Mouse (Mus musculus) midbrain, embryonic 11.5 days (tissue): ENCODE data around the gene Tmem63a. TPM values are rescaled to one million over a fixed set of nuclear protein-coding genes. Genes with fewer than 3 reads are reported as not detected.

Experiments
- ATAC-seq: fragments of 200-750 bp; cut with Nextera tagmentation; 2 replicates; pipeline ENCODE4 v1.8.0; 2017; ENCODE audit warnings: moderate TSS enrichment, moderate library complexity; ENCODE audit not compliant: low FRiP score
- DNase-seq: peaks from one replicate; pipeline ENCODE4 v3.0.0; 2015; ENCODE audit warnings: low spot score; ENCODE audit errors: missing footprints
- H3K27ac ChIP-seq: fragments of 300-500 bp; sonication (generic); 2 replicates; pipeline ENCODE4 v1.5.1; 2014; ENCODE audit warnings: low read depth, low read length
- H3K27me3 ChIP-seq: fragments of 300-500 bp; sonication (generic); 2 replicates; pipeline ENCODE4 v1.6.1; 2014; ENCODE audit warnings: mild to moderate bottlenecking, low read length, moderate library complexity, mixed read lengths; ENCODE audit not compliant: control insufficient read depth, insufficient read depth
- H3K36me3 ChIP-seq: fragments of 300-500 bp; sonication (generic); 2 replicates; pipeline ENCODE4 v1.6.1; 2014; ENCODE audit warnings: mild to moderate bottlenecking, low read length, moderate library complexity, mixed read lengths; ENCODE audit not compliant: control insufficient read depth, insufficient read depth
- H3K4me1 ChIP-seq: fragments of 300-500 bp; sonication (generic); 2 replicates; pipeline ENCODE4 v1.6.1; 2014; ENCODE audit warnings: low read length; ENCODE audit not compliant: control insufficient read depth, insufficient read depth
- H3K4me2 ChIP-seq: fragments of 300-500 bp; sonication (generic); 2 replicates; pipeline ENCODE4 v1.6.1; 2014; ENCODE audit warnings: mild to moderate bottlenecking, moderate library complexity
- H3K4me3 ChIP-seq: fragments of 300-500 bp; sonication (generic); 2 replicates; pipeline ENCODE4 v1.5.1; 2014; ENCODE audit warnings: low read depth, low read length
- H3K9ac ChIP-seq: fragments of 300-500 bp; sonication (generic); 2 replicates; pipeline ENCODE4 v1.6.1; 2014; ENCODE audit warnings: low read length
- H3K9me3 ChIP-seq: fragments of 300-500 bp; sonication (generic); 2 replicates; pipeline ENCODE4 v1.6.1; 2016; ENCODE audit warnings: low read length; ENCODE audit not compliant: control insufficient read depth
- WGBS: fragments of 180-500 bp; shearing (Covaris S2); extraction: QIAGEN DNeasy Blood & Tissue Kit; methylation state at CpG from one replicate; pipeline ENCODE4 v1.1.7; 2014; 5-methylcytosine and 5-hydroxymethylcytosine counted together
- polyA plus RNA-seq: library from polyadenylated mRNA; unstranded; fragments of >200 nt; fragmentation: Nextera tagmentation; extraction: Ambion mirVana; gene quantifications from 2 replicates; pipeline ENCODE4 v1.2.1, GENCODE M21; 2014

Tmem63a gene
- polyA plus RNA-seq, 1 experiment from 2014 or later: 2.5 TPM

DNA sequence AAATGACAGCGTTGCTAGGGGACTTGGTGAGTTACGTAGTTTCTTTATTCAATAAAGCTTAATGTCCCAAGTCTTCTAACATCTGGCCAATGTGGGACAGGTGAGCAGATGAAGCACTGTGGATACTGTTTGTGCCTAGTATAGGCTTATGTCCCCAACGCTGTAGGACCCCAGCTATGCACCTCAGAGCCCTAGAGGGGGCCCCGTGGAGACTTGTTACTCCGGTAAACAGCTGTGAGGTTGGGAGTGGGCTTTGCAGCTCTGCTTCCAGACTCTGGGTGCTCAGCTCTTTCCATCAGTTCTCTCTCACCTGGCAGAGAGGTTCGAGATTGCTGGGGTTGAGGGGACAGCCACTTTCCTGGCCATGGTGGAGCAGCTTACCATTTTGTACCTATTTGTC, 36.8 kb upstream of the Tmem63a start:
- peaks cover 11% of the 10 kb centered on the region for H3K4me1 ChIP-seq
- H3K4me3 ChIP-seq: peak overlapping the region; percentile 83
- no peaks in the 10 kb centered on the region for H3K27me3 ChIP-seq
- ATAC-seq (no peak), DNase-seq (no peak)
- H3K36me3 ChIP-seq: peaks cover 5% of the 10 kb centered on the region
- H3K27ac ChIP-seq: no peak overlapping the region
- WGBS: 77% methylated on average over 6 of the region's 6 CpGs
- peak overlapping the region; percentile 70 for H3K4me2 ChIP-seq
- H3K9me3 ChIP-seq: no peaks in the 10 kb centered on the region
- H3K9ac ChIP-seq: peak overlapping the region; percentile 94

DNA sequence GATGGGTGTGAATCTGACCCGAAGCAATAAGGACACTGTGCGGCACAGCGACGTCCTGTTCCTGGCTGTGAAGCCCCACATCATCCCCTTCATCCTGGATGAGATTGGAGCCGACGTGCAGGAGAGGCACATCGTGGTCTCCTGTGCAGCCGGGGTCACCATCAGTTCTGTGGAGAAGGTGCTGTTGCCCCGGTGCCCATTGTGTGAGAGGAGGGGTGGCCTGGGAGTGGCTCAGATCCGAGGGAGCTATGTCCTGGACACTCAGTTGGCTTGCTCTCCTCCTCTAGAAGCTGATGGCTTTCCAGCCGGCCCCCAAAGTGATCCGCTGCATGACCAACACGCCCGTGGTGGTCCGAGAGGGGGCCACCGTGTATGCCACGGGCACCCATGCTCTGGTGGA, 36.3 kb upstream of the Tmem63a start:
- ATAC-seq (no peak), DNase-seq (no peak)
- Histone ChIP-seq H3K27ac (no peak overlapping the region), H3K4me3 (no peak overlapping the region), H3K9me3 (no peaks in the 10 kb centered on the region), H3K4me1 (peaks cover 11% of the 10 kb centered on the region), H3K9ac (no peak overlapping the region), H3K36me3 (peaks cover 5% of the 10 kb centered on the region), H3K27me3 (no peaks in the 10 kb centered on the region), H3K4me2 (peak overlapping the region; percentile 70; the same call in 1 of the 2 replicates)
- 96% methylated on average over 17 of the region's 17 CpGs for whole genome bisulfite sequencing

DNA sequence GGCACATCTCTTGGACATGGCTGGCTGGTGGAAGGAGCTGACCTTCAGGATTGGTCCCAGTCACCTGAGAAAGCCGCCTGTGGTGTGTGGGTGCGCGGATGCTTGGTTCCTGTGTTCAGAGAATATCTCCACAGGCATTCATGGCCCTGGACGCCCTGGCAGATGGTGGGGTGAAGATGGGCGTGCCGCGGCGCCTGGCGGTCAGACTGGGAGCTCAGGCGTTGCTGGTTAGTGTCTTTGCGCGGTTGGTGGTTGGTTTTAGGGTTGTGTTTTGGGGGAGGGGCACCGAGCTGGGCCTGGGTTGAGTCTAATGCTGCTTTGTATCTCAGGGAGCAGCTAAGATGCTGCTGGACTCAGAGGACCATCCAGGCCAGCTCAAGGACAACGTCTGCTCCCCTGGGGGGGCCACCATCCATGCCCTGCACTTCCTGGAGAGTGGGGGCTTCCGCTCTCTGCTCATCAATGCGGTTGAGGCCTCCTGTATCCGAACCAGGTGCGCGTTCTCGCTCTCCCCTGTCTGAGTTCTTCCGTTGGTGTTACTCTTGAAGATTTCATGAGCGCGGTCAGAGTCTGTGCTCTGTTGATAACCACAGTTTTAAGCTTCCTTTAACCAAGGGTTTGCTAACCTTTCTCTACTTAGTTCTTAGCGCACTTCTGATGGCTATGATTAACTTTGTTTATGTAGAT, 35.5 kb upstream of the Tmem63a start:
- no peak overlapping the region for H3K9ac ChIP-seq
- peaks cover 5% of the 10 kb centered on the region for H3K36me3 ChIP-seq
- no peaks in the 10 kb centered on the region for H3K9me3 ChIP-seq
- ATAC-seq (no peak), DNase-seq (no peak)
- H3K4me2 ChIP-seq: no peak overlapping the region
- no peak overlapping the region for H3K4me3 ChIP-seq
- 93% methylated on average over 24 of the region's 24 CpGs for whole genome bisulfite sequencing
- no peaks in the 10 kb centered on the region for H3K27me3 ChIP-seq
- peaks cover 11% of the 10 kb centered on the region for H3K4me1 ChIP-seq
- H3K27ac ChIP-seq: no peak overlapping the region

DNA sequence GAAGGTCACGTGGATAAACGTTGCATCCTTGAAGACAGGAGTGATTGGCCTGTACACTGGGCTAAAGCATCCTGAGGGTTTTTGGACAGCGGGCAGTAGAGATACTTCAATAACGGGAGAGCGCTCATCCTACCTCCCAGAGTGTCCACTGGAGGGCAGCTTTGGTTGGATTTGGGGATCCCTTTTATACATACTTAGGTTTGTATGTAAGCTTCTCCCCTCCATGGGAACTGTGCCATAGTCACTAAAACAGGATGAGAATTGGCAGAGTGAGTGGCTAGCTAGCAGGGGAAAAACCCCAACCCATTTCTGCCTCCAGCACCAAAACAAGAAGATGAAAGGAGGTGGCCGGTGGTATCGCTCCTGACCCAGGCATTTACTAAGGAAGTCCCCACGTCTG, 31.0 kb upstream of the Tmem63a start:
- Histone ChIP-seq H3K4me3 (no peak overlapping the region), H3K4me1 (no peaks in the 10 kb centered on the region), H3K9me3 (no peaks in the 10 kb centered on the region), H3K36me3 (peaks cover 5% of the 10 kb centered on the region), H3K4me2 (no peak overlapping the region), H3K27ac (no peak overlapping the region), H3K27me3 (no peaks in the 10 kb centered on the region), H3K9ac (no peak overlapping the region)
- WGBS: 56% methylated on average over 8 of the region's 8 CpGs
- DNase-seq: no peak
- no peak for ATAC-seq

DNA sequence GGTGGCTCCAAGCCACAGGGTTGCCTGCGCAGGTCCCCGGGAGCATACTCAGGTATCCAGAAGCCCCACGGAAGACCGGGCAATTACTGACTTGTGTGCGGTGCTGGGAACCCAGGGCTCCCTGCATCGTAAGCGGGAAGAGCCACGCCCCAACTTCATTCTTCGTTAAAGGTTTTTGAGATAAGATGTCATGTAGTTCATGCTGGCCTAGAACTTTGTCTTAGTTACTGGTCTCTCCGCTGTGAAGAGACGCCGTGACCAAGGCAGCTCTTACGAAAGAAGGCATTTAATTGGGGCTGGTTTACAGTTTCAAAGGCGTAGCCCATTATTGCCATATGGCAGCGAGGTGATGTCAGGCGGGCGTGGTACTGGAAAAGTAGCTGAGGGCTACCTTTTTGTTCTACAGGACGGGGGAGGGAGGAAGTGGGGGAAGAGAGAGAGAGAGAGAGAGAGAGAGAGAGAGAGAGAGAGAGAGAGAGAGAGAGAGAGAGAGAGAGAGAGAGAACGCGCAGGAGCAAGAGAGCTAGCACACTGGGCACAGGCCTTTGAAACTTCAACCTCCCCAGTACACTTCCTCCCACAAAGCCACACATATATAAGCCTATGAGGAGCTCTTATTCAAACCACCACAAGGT, 30.4 kb upstream of the Tmem63a start:
- 72% methylated on average over 20 of the region's 20 CpGs for WGBS
- no peak overlapping the region for H3K4me2 ChIP-seq
- no peaks in the 10 kb centered on the region for H3K27me3 ChIP-seq
- H3K9me3 ChIP-seq: no peaks in the 10 kb centered on the region
- H3K4me3 ChIP-seq: no peak overlapping the region
- H3K27ac ChIP-seq: no peak overlapping the region
- no peak overlapping the region for H3K9ac ChIP-seq
- no peaks in the 10 kb centered on the region for H3K4me1 ChIP-seq
- DNase-seq (no peak), ATAC-seq (no peak)
- peaks cover 2% of the 10 kb centered on the region; the same call in 1 of the 2 replicates for H3K36me3 ChIP-seq

DNA sequence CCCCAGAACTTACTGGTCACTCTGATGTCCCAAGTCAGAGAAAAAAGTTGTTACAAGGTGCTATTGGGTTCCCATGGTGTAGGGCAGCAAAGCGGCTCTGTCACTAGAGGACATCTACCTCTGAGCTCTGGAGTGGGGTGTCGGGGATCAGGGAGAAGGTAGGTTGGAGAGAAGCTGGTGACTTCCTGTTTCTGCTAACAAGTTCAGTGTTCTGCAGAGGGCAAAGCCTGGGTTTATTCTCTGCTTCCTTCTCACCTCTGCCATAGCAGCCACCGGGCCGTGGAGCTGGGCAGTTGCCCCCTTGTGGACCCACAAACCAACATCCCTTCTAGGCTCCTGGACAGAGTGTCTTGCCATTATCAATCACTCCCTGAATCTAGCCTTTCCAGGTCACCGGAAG, 29.4 kb upstream of the Tmem63a start:
- ATAC-seq: no peak

DNA sequence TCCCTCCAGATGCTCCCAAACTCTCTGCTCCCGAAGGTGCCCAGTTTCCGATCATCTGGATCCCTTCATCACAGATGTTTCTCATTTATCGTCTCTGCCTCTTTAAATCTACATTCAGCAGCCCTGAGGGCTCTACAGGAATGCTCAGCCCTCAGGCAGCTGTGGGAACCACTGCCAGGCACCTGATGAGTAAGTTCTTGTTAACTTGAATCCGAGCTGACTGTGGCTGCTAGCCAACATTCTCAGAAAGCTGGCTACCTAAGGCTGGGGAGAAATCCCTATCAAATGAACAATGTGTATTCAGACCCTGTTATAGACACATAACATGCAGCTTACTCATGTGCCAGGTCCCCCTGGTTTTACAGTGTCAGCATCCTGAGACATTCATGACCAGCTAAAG, 28.3 kb upstream of the Tmem63a start:
- WGBS: 69% methylated on average over 4 of the region's 4 CpGs

More for the DNA sequence above, 29.4 kb upstream of the Tmem63a start:
- Histone ChIP-seq H3K36me3 (no peaks in the 10 kb centered on the region), H3K27me3 (no peaks in the 10 kb centered on the region), H3K27ac (no peak overlapping the region), H3K4me2 (no peak overlapping the region), H3K4me1 (no peaks in the 10 kb centered on the region), H3K9me3 (no peaks in the 10 kb centered on the region), H3K4me3 (no peak overlapping the region), H3K9ac (no peak overlapping the region)
- 89% methylated on average over 5 of the region's 5 CpGs for WGBS
- no peak for DNase-seq

DNA sequence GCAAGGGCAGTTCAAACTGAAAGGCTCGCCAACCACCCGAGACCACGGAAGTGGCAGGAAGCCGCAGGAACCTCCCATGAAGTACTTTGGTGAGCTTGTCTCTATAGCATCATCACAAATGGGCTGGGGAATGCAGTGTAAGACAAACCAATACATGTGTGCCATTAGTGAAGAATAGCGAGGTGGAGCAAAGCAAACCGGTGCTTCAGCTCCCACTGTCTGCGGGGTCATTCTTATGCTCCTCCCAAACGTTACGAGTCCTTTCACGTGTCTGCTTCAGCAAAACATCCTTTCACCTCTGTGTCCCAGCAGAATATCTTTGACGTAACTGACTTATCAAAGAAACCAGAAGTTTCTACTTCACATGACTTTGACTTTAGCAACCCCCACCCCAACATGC, 25.7 kb upstream of the Tmem63a start:
- Histone ChIP-seq H3K9me3 (no peaks in the 10 kb centered on the region), H3K4me2 (no peak overlapping the region), H3K27ac (no peak overlapping the region), H3K36me3 (no peaks in the 10 kb centered on the region), H3K4me1 (no peaks in the 10 kb centered on the region), H3K4me3 (no peak overlapping the region), H3K27me3 (no peaks in the 10 kb centered on the region), H3K9ac (no peak overlapping the region)
- no peak for DNase-seq
- 90% methylated on average over 11 of the region's 11 CpGs for WGBS
- no peak for ATAC-seq

More for the DNA sequence above, 28.3 kb upstream of the Tmem63a start:
- Histone ChIP-seq H3K27ac (no peak overlapping the region), H3K36me3 (no peaks in the 10 kb centered on the region), H3K9ac (no peak overlapping the region), H3K4me2 (no peak overlapping the region), H3K4me3 (no peak overlapping the region), H3K9me3 (no peaks in the 10 kb centered on the region), H3K27me3 (no peaks in the 10 kb centered on the region), H3K4me1 (no peaks in the 10 kb centered on the region)
- no peak for ATAC-seq
- DNase-seq: no peak

DNA sequence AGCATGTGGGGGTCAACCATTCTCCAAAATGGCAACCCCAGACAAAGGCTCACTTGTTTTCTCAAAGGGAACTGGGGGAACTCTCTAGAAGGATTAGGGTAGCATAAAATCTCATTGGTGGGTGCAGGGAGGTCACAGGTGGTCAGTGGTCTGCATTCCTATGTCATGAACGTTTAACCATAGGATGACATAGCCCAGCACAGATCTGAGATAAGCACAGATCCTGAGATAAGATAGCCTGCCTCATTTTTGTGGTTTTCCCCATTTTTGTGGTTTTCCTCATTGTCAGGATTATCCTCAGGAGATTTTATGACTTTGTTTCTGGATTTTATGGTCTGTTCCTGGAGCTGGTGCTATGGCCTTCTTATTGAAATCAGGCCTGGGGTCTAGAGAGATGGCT, 25.1 kb upstream of the Tmem63a start:
- 68% methylated on average over 1 of the region's 1 CpGs for WGBS
- no peak overlapping the region for H3K9ac ChIP-seq
- H3K4me2 ChIP-seq: no peak overlapping the region
- ATAC-seq (no peak), DNase-seq (no peak)
- no peak overlapping the region for H3K4me3 ChIP-seq
- no peaks in the 10 kb centered on the region for H3K27me3 ChIP-seq
- H3K27ac ChIP-seq: no peak overlapping the region
- H3K4me1 ChIP-seq: no peaks in the 10 kb centered on the region
- H3K9me3 ChIP-seq: no peaks in the 10 kb centered on the region
- H3K36me3 ChIP-seq: no peaks in the 10 kb centered on the region
